Mouse (Mus musculus): ENCODE data around the gene Pik3r2. TPM values are rescaled to one million over a fixed set of nuclear protein-coding genes. Genes with fewer than 3 reads are reported as not detected.

Pik3r2 gene
- polyA plus RNA-seq, 1 experiment: 56.3 TPM

DNA sequence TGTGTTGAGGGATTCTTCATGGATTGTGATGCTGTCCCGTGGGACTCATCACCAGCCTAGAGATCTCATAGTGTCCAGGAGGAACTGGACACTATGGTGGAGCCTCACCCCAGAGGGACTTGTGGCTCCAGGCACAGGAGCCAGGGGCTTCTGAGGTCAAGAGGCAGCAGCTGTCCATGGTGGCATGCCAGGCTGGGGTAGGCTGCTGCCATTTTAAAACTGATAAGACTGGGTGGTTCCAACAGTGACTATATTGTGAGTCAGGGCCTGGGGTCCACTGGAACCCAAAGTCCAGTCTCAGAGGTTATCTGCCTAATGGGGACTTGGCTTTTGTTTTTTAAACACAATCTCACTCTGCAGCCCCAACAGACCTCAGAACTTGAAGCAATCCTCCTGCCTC lies 25.3 kb upstream of the Pik3r2 start:
- H3K4me1 ChIP-seq (ENCODE audit: control insufficient read depth, insufficient read depth, insufficient read length): peaks cover 40% of the 10 kb centered on the region
- H3K4me3 ChIP-seq (ENCODE audit: extremely low read depth, insufficient read depth, insufficient read length): no peak overlapping the region
- WGBS: 75% methylated on average over 1 of the region's 1 CpGs
- no peak overlapping the region for H3K27ac ChIP-seq (ENCODE audit: insufficient read depth, low read length)
- TF ChIP-seq CTCF (IDR thresholded peaks at IDR 0.05; ENCODE audit: extremely low read depth, insufficient read depth, insufficient read length, insufficient replicate concordance) (no peak), POLR2A (IDR thresholded peaks at IDR 0.05; ENCODE audit: low read depth, low read length) (no peak)
- H3K36me3 ChIP-seq (ENCODE audit: control insufficient read depth, insufficient read depth, low read length): no peaks in the 10 kb centered on the region
- no peak for DNase-seq (ENCODE audit: low read depth in 1 of 2, low spot score in 2 of 2)
- no peaks in the 10 kb centered on the region for H3K27me3 ChIP-seq (ENCODE audit: control insufficient read depth, insufficient read depth, low read length)

DNA sequence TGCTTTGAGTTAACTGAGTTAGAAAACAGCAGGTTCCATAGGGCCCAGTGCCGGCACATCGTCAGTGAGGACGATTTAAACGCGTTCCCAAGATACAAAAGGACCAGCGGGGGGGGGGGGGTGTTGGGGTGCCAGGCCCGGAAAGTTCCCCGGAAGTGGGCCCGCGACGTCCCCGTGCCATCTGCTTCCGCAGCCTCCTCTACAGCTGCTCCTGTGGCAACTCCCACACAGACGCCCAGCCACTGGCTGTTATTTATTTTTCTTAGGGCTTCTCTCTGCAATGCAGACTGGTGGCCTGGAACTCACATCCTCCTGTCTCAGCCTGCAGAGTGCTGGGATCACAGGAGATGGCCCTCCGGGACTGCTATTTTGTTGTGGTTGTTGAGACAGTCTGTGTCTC lies 24.6 kb upstream of the Pik3r2 start:
- peaks cover 38% of the 10 kb centered on the region for H3K4me1 ChIP-seq (ENCODE audit: control insufficient read depth, insufficient read depth, insufficient read length)
- DNase-seq (ENCODE audit: low read depth in 1 of 2, low spot score in 2 of 2): peak in 1 of 2 experiments; percentile 44
- no peaks in the 10 kb centered on the region for H3K36me3 ChIP-seq (ENCODE audit: control insufficient read depth, insufficient read depth, low read length)
- H3K27ac ChIP-seq (ENCODE audit: insufficient read depth, low read length): no peak overlapping the region
- H3K4me3 ChIP-seq (ENCODE audit: extremely low read depth, insufficient read depth, insufficient read length): no peak overlapping the region
- WGBS: 32% methylated on average over 15 of the region's 15 CpGs
- TF ChIP-seq POLR2A (IDR thresholded peaks at IDR 0.05; ENCODE audit: low read depth, low read length) (no peak), CTCF (IDR thresholded peaks at IDR 0.05; ENCODE audit: extremely low read depth, insufficient read depth, insufficient read length, insufficient replicate concordance) (no peak)
- H3K27me3 ChIP-seq (ENCODE audit: control insufficient read depth, insufficient read depth, low read length): no peaks in the 10 kb centered on the region

DNA sequence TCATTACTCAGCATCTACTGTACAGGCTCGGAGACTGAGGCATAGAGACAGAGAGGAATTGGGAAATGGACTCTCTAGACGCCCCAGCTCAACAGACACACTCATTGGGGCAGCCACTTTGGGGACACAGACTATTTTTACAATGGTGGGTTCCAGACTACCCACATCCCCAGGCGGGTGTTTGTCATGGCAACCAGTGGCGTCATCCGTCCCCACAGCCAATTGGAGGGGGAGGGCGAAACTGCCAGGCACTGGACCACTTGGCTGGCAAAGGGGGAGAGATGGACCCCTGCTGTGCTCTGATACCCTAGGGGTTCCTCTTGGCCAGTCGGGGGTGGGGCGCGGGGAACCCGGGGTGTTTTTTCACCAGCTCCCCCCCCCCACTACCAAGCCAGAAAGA lies 24.1 kb upstream of the Pik3r2 start:
- Histone ChIP-seq H3K4me1 (ENCODE audit: control insufficient read depth, insufficient read depth, insufficient read length) (peaks cover 33% of the 10 kb centered on the region), H3K27me3 (ENCODE audit: control insufficient read depth, insufficient read depth, low read length) (no peaks in the 10 kb centered on the region), H3K27ac (ENCODE audit: insufficient read depth, low read length) (no peak overlapping the region), H3K36me3 (ENCODE audit: control insufficient read depth, insufficient read depth, low read length) (no peaks in the 10 kb centered on the region), H3K4me3 (ENCODE audit: extremely low read depth, insufficient read depth, insufficient read length) (no peak overlapping the region)
- WGBS: 44% methylated on average over 10 of the region's 10 CpGs
- TF ChIP-seq CTCF (IDR thresholded peaks at IDR 0.05; ENCODE audit: extremely low read depth, insufficient read depth, insufficient read length, insufficient replicate concordance) (no peak), POLR2A (IDR thresholded peaks at IDR 0.05; ENCODE audit: low read depth, low read length) (no peak)
- DNase-seq (ENCODE audit: low read depth in 1 of 2, low spot score in 2 of 2): no peak

DNA sequence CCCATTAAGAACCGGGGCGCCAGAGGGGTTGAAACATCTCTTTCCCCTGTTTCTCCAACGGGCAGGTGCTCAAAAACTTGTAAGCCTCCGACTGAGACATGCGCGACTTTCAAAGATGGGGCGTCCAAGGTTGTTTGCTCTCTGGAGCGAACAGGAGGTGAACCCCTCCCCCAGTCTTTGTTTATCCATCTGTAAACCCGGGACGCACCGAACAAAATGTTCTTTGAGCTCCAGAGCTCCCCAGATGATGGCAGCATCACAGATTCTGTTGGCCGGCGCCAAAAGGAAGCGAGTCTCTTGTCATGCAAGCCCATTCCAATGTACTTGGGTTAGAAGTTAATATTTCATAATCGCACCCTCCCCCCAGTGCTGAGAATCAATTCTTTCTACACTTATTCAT lies 21.8 kb upstream of the Pik3r2 start:
- no peak for DNase-seq (ENCODE audit: low read depth in 1 of 2, low spot score in 2 of 2)
- TF ChIP-seq POLR2A (IDR thresholded peaks at IDR 0.05; ENCODE audit: low read depth, low read length) (no peak), CTCF (IDR thresholded peaks at IDR 0.05; ENCODE audit: extremely low read depth, insufficient read depth, insufficient read length, insufficient replicate concordance) (no peak)
- Histone ChIP-seq H3K36me3 (ENCODE audit: control insufficient read depth, insufficient read depth, low read length) (no peaks in the 10 kb centered on the region), H3K4me1 (ENCODE audit: control insufficient read depth, insufficient read depth, insufficient read length) (peaks cover 29% of the 10 kb centered on the region), H3K27ac (ENCODE audit: insufficient read depth, low read length) (no peak overlapping the region), H3K4me3 (ENCODE audit: extremely low read depth, insufficient read depth, insufficient read length) (no peak overlapping the region), H3K27me3 (ENCODE audit: control insufficient read depth, insufficient read depth, low read length) (no peaks in the 10 kb centered on the region)
- WGBS: 38% methylated on average over 15 of the region's 15 CpGs

DNA sequence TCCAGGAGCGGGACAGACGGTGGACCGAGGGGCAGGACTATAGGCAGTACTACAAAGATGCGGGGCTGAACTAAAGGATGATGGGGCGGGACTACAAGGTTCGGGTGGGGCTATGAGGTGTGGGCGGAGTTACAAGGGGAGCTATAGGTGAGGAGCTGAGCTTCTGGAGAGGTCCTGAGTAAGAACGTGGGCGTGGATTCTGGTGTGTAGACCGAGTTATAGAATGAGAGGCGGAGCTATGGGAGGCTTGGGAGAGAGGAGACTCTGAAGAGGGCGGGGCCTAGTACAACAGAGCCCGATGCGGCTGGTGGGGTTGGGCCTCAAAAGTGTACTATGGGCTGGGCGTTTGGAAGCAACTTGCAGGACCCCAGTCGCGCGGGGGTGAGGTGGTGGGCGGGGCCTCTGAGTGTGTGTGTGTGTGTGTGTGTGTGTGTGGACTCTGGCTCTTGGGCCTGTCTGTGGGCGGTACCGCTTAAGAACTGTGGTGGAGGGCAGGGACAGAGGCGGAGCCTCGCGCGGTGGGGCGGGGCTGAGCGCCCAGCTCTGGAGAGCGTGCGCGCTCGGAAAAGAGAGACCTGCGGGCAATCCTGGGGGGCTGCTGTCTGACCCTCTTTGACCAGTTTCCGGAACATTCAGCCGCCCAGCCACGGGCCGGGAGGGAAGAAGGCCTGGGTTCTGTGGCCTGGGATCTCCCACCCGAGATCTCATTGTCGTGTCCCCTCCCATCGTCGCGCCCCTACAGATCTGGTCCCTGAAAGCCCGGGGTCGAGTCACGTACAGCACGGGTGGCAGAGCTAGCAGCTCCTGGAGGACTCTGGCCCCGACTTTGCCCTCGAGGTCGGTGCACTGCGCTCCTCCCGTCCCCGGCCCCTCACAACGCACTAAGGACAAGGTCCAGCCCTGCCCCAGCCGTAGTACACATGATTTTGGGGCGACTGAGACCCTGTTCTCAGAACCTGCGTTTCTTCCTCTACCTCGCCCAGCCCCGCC lies 20.9 kb upstream of the Pik3r2 start:
- WGBS: 2% methylated on average over 56 of the region's 57 CpGs
- Histone ChIP-seq H3K4me3 (ENCODE audit: extremely low read depth, insufficient read depth, insufficient read length) (peak overlapping the region; percentile 58), H3K36me3 (ENCODE audit: control insufficient read depth, insufficient read depth, low read length) (no peaks in the 10 kb centered on the region), H3K27me3 (ENCODE audit: control insufficient read depth, insufficient read depth, low read length) (no peaks in the 10 kb centered on the region), H3K4me1 (ENCODE audit: control insufficient read depth, insufficient read depth, insufficient read length) (peaks cover 35% of the 10 kb centered on the region), H3K27ac (ENCODE audit: insufficient read depth, low read length) (no peak overlapping the region)
- peak; percentile 74 to 80 for DNase-seq (ENCODE audit: low read depth in 1 of 2, low spot score in 2 of 2)
- TF ChIP-seq CTCF (IDR thresholded peaks at IDR 0.05; ENCODE audit: extremely low read depth, insufficient read depth, insufficient read length, insufficient replicate concordance) (no peak), POLR2A (IDR thresholded peaks at IDR 0.05; ENCODE audit: low read depth, low read length) (no peak)

DNA sequence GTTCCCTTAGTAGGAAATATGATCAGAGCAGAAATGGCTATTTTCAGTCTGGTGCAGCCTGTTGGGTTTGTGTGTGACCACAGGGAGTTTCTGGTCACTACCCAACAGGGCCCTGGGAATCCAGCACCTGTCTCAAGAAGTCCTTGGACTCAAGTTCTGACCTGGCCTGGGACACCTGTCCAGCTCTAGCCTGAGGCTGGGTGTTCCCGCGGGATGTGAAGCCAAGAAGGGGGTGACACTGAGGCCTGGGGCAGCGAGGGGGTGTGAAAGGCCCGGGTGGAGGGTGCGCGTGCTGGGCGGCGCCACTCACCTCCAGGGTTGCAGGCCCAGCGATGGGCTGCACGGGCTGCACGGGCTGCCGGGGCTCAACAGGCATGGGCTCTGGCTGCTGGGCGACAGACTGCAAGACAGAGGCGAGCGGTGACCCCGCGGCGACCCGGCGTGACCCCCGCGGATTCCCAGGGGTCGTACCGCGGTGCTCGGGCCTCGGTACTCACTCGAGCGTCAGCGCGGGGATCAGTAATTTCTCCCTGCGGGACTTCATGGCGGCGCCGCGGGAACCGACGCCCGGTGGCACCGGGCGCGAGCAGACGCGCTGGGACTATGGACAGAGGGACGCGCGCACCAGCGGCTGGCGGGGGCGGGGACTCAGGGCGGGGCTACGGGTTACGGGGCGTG lies 20.0 kb upstream of the Pik3r2 start:
- Histone ChIP-seq H3K27ac (ENCODE audit: insufficient read depth, low read length) (no peak overlapping the region), H3K27me3 (ENCODE audit: control insufficient read depth, insufficient read depth, low read length) (no peaks in the 10 kb centered on the region), H3K4me3 (ENCODE audit: extremely low read depth, insufficient read depth, insufficient read length) (peak overlapping the region; percentile 58; the same call in 1 of the 2 replicates), H3K4me1 (ENCODE audit: control insufficient read depth, insufficient read depth, insufficient read length) (peaks cover 30% of the 10 kb centered on the region), H3K36me3 (ENCODE audit: control insufficient read depth, insufficient read depth, low read length) (no peaks in the 10 kb centered on the region)
- TF ChIP-seq CTCF (IDR thresholded peaks at IDR 0.05; ENCODE audit: extremely low read depth, insufficient read depth, insufficient read length, insufficient replicate concordance): no peak
- TF ChIP-seq POLR2A (IDR thresholded peaks at IDR 0.05; ENCODE audit: low read depth, low read length): no peak
- 16% methylated on average over 52 of the region's 54 CpGs for WGBS
- no peak for DNase-seq (ENCODE audit: low read depth in 1 of 2, low spot score in 2 of 2)

Data from spleen, adult 2 months (tissue).